Mouse (Mus musculus) olfactory bulb, adult 2 months (tissue): ENCODE measurements around the gene Ism2.

ENCODE experiments used
- CTCF ChIP-seq: fragments of 200-500 bp; IDR thresholded peaks from 2 replicates; pipeline ENCODE4 v1.5.1; 2012; ENCODE audit warnings: low read depth, mild to moderate bottlenecking, low read length, moderate library complexity; ENCODE audit not compliant: insufficient read depth
- POLR2A ChIP-seq: fragments of 200-500 bp; IDR thresholded peaks from 2 replicates; pipeline ENCODE4 v1.6.1; 2012; ENCODE audit warnings: mild to moderate bottlenecking, low read depth, low read length, moderate library complexity; ENCODE audit not compliant: insufficient read depth

DNA sequence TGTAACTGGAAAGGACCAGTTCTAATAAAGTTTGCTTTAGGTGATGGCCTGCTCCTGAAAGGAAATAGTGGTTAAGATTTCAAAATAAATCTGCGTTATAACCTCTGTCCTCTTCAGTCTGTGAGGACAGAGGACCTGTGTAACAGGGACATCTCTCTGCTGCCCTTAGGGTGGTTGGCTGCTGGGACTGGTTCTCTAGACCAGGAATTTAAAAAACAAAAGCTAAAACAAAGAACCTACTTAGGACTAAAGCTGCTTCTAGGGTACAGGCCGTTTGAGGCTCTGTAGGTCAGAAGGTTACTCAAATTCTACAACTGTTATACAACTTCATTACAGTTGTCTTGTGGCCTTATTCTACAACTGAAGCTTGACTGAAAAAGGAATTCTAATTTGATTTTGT lies 13.6 kb upstream of the Ism2 start:
- no peak for TF ChIP-seq POLR2A
- TF ChIP-seq CTCF = no peak
